Mouse (Mus musculus) neutrophil, adult 5-6 weeks (primary cell): ENCODE results near the gene Atpif1. TPM values are rescaled to one million over a fixed set of nuclear protein-coding genes. Genes with fewer than 3 reads are reported as not detected.
A peak's percentile ranks its signal among the peaks of the same experiment; 100 is the strongest.

Source experiments
- ATAC-seq: fragments of 151-379, 151-347 bp; 2 replicates; pipeline ENCODE4 v1.8.0; 2017; ENCODE audit warnings: mild to moderate bottlenecking, moderate TSS enrichment; ENCODE audit not compliant: insufficient number of reproducible peaks, poor library complexity, low FRiP score, severe bottlenecking; ENCODE audit errors: extremely low read depth
- total RNA-seq: library from RNA; stranded (forward); fragments of 200-1000 nt; gene quantifications from 2 replicates; pipeline ENCODE4 v1.2.3, GENCODE M21; 2017

Atpif1 gene
- total RNA-seq, 1 experiment from 2014 or later = 138 TPM

DNA sequence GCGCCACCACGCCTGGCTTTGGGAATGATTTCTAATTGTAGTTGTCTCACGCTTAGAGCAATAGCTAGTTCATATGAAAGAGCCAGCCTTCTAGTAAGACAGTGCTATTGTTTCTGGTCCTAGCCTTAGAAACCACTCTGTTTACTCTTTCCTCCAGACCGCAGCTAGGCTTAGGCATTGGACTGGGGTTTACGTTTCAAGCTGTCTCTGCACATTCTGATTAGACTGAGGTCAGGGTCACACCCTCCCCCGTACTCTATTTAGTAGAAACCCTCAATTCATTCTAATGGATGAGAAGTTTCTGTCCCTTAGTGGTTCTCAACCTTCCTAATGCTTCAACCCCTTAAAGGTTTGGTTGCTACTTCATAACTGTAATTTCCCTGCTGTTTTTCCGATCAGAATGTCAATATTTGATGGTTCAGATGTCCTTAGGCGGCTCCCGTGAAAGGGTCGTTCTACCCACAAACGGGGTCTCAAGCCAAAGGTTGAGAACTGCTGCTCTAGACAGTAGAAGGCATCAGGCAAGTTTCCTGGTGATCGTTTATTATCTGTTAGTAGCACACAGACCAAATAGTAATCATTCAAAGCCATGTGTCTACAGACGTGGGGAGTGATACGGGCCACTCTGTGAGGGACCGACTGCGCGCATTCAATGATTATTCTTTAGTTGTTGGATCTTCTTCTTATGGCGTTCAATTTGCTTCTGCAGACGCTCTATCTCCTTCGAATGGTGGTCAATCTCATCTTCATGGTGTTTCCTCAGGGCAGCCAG is 3.2 kb downstream of the Atpif1 start:
- ATAC-seq = no peak

DNA sequence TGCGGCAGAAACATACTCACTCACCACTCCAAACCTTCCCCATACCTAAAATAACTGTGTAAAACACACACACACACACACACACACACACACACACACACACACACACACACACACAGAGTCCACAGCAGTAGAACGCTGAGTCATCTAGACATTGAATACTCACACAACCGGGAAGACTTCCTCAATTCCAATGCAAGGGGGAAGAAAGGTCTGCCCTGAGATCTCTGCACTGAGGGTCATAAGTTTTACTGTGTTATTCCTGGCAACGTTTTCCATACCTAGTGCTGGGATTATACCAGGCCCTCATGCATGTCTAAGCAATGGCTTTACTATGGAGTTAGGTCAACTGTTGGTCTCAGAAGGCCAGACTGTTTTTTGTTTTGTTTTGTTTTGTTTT is 4.1 kb downstream of the Atpif1 start:
- ATAC-seq = peak; percentile 23; the same call in 1 of the 2 replicates

DNA sequence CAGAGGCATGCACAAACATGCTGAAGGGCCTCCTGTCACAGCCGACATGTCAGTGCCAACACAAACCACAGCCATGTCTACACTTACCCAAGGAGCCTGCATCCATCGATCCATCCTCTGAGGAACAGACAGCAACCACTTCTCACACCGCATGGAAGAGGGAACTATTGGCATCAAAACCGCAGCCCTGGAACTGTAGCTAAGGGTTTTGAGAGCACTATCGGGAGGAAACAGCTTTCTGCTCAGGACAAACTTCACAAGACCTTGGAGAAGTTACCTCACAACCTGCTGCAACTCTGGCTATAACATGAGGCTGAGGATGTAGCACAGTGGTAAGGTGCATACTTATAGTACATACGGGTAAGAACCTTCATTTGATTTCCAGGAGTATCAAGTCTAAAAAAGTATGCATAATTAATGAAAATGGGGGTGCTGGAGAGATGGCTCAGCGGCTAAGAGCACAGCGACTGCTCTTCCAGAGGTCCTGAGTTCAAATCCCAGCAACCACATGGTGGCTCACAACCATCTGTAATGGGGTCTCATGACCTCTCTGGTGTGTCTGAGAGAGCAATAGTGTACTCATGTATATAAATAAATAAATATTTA is 5.4 kb downstream of the Atpif1 start:
- no peak for ATAC-seq

DNA sequence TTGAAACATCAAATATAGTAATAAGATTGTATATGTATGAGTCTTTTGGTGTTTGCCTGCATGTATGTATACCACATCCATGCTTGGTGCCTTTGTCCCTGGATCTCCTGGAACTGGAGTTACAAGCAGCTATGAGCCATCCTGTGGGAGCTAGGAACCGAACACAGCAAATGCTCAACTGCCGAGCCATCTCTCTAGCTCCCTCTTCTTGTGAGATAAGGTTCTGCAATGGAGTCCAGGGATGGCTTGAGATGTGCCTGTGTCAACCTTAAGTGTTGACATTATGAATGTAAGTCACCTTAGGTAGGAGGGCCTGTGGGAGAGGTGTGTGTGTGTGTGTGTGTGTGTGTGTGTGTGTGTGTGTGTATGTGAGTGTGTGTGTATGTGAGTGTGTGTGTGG is 6.8 kb downstream of the Atpif1 start:
- peak; percentile 76 for ATAC-seq

- no peak for ATAC-seq
Measured at GRCm38 (mm10) chr4:132524808-132525207, 8.7 kb downstream of the Atpif1 start.

- ATAC-seq = no peak
Measured at GRCm38 (mm10) chr4:132524321-132524741, 9.1 kb downstream of the Atpif1 start.

DNA sequence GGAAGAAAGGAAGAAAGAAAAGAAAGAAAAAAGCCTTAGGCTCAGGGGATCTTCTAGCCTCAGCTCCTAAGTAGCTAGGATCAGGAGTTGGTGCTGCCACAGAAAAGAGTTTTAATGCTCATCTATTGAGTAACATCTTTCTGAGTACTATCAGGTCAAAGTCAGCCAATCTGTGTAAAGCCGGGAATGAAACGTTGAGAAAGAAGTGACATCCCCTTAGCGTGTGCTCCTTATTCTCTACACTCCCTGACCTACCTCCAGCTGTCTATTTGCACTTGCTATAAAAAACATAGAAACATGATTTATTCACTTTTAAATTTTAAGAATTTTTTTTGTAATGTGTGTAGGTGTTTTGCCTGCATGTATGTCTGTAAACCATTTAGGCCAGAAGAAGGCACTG is 14.3 kb downstream of the Atpif1 start:
- no peak for ATAC-seq

DNA sequence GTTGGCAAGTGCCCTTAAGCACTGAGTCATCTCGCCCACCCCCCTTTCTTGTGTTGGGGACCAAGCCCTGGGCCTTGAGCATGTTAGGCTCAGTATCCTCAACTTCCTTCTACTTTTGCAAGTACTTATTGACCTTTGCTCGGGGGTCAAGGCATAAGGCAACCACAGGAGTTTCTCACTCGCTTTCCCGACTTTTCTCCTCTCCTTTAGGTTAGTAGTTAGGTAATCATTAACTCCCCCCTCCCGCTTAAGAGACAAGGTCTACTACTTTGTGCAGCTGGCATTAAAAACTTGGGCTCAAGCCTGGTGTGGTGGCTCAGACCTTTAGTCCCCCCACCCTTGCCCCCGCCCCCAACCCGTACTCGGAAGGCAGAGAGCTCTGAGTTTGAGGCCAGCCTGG is 15.4 kb downstream of the Atpif1 start:
- ATAC-seq = no peak

DNA sequence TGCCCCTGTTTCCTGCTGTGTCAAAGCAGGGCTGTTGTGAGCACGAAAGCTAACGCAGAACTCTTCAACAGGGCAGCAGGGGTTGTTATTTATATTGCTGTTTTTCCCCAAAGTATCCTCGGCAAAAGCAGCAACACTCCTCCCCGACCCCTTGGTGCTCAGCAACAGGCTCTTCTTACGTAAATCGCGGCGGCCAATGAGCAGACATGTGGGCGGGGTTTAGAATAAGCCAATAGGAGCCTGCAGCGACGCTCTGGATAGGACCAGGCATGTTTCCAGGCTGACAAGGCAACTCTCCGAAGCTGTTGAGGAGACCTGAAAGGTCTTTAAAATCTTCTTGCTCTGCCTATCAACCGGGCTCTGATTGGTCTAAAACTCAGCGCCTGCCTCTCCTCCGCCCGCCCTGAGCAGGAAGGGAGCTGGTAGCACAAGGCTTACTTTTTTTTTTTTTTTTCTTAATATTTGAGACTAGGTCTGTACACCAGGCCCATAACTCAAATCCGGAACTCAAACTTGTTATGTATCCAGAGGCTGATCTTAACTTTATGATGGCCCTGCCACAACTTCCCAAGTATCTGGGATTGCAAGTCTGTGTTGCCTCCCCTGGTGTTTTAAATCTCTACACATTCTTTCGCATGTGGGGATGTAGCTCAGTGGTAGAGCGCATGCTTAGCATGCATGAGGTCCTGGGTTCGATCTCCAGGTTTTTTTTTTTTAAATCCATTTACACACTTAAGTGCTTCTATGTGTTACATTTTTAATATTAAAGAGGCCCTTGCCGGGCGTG is 17.9 kb downstream of the Atpif1 start:
- ATAC-seq = peak; percentile 87

- ATAC-seq = peak; percentile 27; the same call in 1 of the 2 replicates
Measured at GRCm38 (mm10) chr4:132514555-132515135, 18.8 kb downstream of the Atpif1 start.

DNA sequence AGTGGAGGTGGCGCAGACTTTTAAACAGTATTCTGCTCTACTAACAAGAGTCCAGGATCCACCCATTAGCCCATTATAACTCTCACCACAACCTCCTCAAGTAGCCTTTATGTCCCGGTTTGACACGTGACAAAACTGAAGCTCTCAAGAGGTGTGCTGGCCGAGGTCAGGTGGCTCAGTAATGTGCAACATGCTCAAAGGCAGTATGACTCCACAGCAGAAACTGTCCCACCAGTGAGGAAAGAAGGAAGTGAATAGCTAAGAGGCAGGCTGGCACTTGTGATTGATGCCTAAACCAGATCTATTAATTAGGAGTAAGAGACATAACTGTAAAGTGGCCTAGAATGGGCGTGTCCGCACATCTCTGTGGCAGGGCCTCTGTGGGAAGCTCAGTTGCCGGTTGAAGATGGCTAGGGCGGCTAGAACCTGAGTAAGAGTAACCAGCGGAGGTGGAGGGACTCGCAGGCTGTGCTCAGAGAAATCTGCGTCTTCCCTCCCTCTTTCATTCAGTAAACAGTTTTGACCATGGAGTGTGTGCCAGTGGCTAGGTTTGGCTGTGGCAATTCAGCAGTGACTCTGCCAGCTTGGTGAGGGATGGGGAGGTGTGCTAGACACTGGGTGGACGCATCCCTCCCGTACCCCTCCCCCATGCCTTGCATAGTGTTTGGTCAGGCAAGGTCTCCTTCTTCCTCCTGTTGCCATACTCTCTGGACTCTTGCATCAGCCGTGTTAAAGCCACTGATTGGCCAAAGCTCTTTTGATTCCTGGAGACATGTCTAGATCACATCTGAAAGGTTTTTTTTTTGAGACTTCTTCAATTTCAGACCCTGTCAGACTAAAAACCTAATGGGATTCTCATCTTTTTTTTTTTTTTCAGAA is 19.8 kb downstream of the Atpif1 start:
- no peak for ATAC-seq

GRCm38 (mm10) chr4:132512080-132512479 is 21.4 kb downstream of the Atpif1 start:
- no peak for ATAC-seq

GRCm38 (mm10) chr4:132510352-132510798 is 23.1 kb downstream of the Atpif1 start, which contains the start of gene Sesn2:
TSS of gene Sesn2 (minus strand) at chr4:132510501.
- ATAC-seq = peak; percentile 90

DNA sequence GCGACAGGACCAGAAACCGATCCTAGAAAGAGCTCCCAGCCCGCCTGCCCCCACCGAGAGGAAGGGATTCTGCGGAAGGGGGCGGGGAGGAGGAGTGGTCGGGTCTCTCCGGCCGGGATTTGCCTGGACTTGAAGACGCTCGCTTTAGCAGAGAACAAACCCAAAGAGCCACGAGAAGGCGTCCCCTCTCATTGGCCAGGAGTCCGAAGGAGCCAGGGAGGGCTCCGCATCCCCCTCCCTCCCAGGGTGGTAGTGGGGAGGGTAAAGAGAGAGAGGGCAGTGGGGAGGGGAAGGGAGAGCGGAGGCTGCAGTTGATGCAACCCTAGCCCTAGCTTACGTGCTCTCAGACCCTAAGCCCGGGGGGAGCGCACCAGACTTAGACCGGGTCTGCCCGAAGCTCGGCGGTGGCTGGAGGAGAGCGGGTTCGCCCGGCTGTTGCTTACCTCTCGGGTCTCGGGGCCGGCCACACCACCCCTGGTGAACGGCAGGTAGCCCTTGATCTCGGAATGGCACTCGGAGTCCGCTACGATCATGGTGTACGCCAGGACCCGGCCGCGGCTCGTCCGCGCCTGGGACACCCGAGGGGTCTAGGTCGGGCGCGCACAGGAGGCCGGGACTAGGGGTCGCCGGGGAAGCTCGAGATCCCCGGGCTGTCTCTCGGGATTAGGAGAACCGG is 23.7 kb downstream of the Atpif1 start:
- ATAC-seq = peak; percentile 14; the same call in 1 of the 2 replicates

DNA sequence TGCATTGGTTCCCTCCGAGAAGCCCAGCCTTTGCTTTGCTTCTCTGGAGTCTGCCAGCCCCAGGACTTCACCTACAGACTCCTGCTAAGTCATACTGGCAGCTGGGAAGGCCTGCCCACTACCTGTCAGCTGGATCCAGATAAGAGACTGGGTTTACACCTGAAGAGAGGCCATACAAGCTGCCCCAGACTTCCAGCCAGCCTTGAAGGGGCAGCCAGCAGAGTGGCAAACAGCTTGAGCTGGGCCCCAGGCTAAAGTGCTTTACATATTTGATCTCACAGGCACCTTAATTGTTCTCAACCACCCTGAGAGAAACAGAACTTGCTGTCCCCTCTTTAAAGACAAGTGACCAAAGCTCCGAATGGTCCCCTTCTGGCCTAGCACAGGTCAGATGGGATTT is 26.2 kb downstream of the Atpif1 start:
- no peak for ATAC-seq

GRCm38 (mm10) chr4:132506250-132506649 is 27.2 kb downstream of the Atpif1 start:
- no peak for ATAC-seq

GRCm38 (mm10) chr4:132505800-132506199 is 27.7 kb downstream of the Atpif1 start:
- ATAC-seq = no peak
